Comparison of ENCODE assay signal across 11 mouse cellular contexts in genomic region chr3:101611813-101612491, GRCm38 (mm10). TPM values are rescaled to one million over a fixed set of nuclear protein-coding genes. Genes with fewer than 3 reads are reported as not detected.
DNase-seq lines count a peak whose midpoint lies in the region; ATAC-seq lines count a peak whose summit lies in the region.
"Had no signal": no experiment of that assay in that cellular context is flagged by ENCODE, and none has a peak within 500 bp of the region (broad histone marks: within the 10 kb centered on the region; RNA-seq: fewer than 3 reads in every experiment).

No protein-coding gene starts in this region.

- H3K4me2 ChIP-seq in forebrain, embryonic 13.5 days: no peak overlapping the region
- H3K4me2 ChIP-seq in kidney, embryonic 14.5 days (replicated peaks; ENCODE audit: low read depth, low read length): no peak overlapping the region
- H3K4me2 ChIP-seq in hindbrain, embryonic 15.5 days: no peak overlapping the region

- H3K9ac ChIP-seq in forebrain, embryonic 13.5 days: no peak overlapping the region
- H3K9ac ChIP-seq in kidney, embryonic 14.5 days (ENCODE audit: low read depth, low read length): no peak overlapping the region
- no peak overlapping the region for H3K9ac ChIP-seq in hindbrain, embryonic 15.5 days

- no peaks in the 10 kb centered on the region for H3K36me3 ChIP-seq in forebrain, embryonic 10.5 days (replicated peaks)
- H3K36me3 ChIP-seq in forebrain, embryonic 13.5 days (ENCODE audit: poor library complexity, severe bottlenecking): no peaks in the 10 kb centered on the region
- no peaks in the 10 kb centered on the region for H3K36me3 ChIP-seq in kidney, embryonic 14.5 days (ENCODE audit: control insufficient read depth, insufficient read depth, low read length)
- H3K36me3 ChIP-seq in hindbrain, embryonic 15.5 days: no peaks in the 10 kb centered on the region

- no peak for ATAC-seq in forebrain, embryonic 13.5 days
- ATAC-seq in kidney, embryonic 14.5 days (ENCODE audit: low FRiP score, low TSS enrichment): peak; percentile 90
- no peak for ATAC-seq in hindbrain, embryonic 15.5 days (ENCODE audit: low FRiP score, low read depth)
- ATAC-seq in megakaryocyte progenitor cell, adult 5-6 weeks (replicated peaks; ENCODE audit: poor library complexity): 0 out of 2 replicates have a peak, but pooled peaks have one; percentile 20

- DNase-seq in forebrain, embryonic 10.5 days (ENCODE audit: extremely low spot score, low spot score): no peak
- DNase-seq in kidney, postnatal 36 days: no peak
- DNase-seq in retina, postnatal 1 day: no peak
- no peak for DNase-seq in frontal cortex, postnatal 10 days (ENCODE audit: low spot score in 2 of 2)
- DNase-seq: adrenal gland, adult 8-10 months; heart, postnatal 4 days had no signal

- peak overlapping the region; percentile 30; the same call in 1 of the 2 replicates for H3K27ac ChIP-seq in forebrain, embryonic 10.5 days
- H3K27ac ChIP-seq in forebrain, embryonic 13.5 days: no peak overlapping the region
- peak overlapping the region; percentile 33; the same call in 1 of the 2 replicates for H3K27ac ChIP-seq in kidney, embryonic 14.5 days (ENCODE audit: low read depth, low read length)
- peak overlapping the region; percentile 31 for H3K27ac ChIP-seq in hindbrain, embryonic 15.5 days (replicated peaks)
- H3K27ac ChIP-seq: macrophage had no signal

- no peaks in the 10 kb centered on the region for H3K9me3 ChIP-seq in forebrain, embryonic 10.5 days
- no peaks in the 10 kb centered on the region for H3K9me3 ChIP-seq in forebrain, embryonic 13.5 days (replicated peaks)
- H3K9me3 ChIP-seq in kidney, embryonic 14.5 days (ENCODE audit: control insufficient read depth, low read length): no peaks in the 10 kb centered on the region
- no peaks in the 10 kb centered on the region for H3K9me3 ChIP-seq in hindbrain, embryonic 15.5 days

- H3K27me3 ChIP-seq in forebrain, embryonic 10.5 days (ENCODE audit: poor library complexity, severe bottlenecking): 0 out of 2 replicates have a peak, but pooled peaks cover under 1% of the 10 kb centered on the region
- peaks cover 3% of the 10 kb centered on the region; the same call in 1 of the 2 replicates for H3K27me3 ChIP-seq in forebrain, embryonic 13.5 days
- no peaks in the 10 kb centered on the region for H3K27me3 ChIP-seq in kidney, embryonic 14.5 days (ENCODE audit: control insufficient read depth, insufficient read depth, low read length)
- H3K27me3 ChIP-seq in hindbrain, embryonic 15.5 days: no peaks in the 10 kb centered on the region

- WGBS in forebrain, embryonic 10.5 days: 65% methylated on average over 10 of the region's 10 CpGs
- 73% methylated on average over 10 of the region's 10 CpGs for WGBS in forebrain, embryonic 13.5 days
- WGBS in kidney, embryonic 14.5 days: 17% methylated on average over 10 of the region's 10 CpGs
- WGBS in hindbrain, embryonic 15.5 days: 57% methylated on average over 10 of the region's 10 CpGs

- no peak overlapping the region for H3K4me3 ChIP-seq in forebrain, embryonic 10.5 days
- H3K4me3 ChIP-seq in forebrain, embryonic 13.5 days: no peak overlapping the region
- H3K4me3 ChIP-seq in kidney, embryonic 14.5 days (ENCODE audit: low read length): no peak overlapping the region
- no peak overlapping the region for H3K4me3 ChIP-seq in hindbrain, embryonic 15.5 days

- H3K4me1 ChIP-seq in forebrain, embryonic 10.5 days: peaks cover 17% of the 10 kb centered on the region
- H3K4me1 ChIP-seq in forebrain, embryonic 13.5 days: peaks cover 16% of the 10 kb centered on the region
- peaks cover 5% of the 10 kb centered on the region; the same call in 1 of the 2 replicates for H3K4me1 ChIP-seq in kidney, embryonic 14.5 days (ENCODE audit: control insufficient read depth, insufficient read depth, low read length)
- H3K4me1 ChIP-seq in hindbrain, embryonic 15.5 days (replicated peaks): peaks cover 17% of the 10 kb centered on the region

RNA-seq across cellular contexts. Expression of gene Atp1a1, which starts 7.5 kb away (rescaled TPM):
- 42.8 and 48.2 TPM in 2 replicates for polyA plus RNA-seq in forebrain, embryonic 10.5 days (2016; fragmentation: Nextera tagmentation; extraction: Ambion mirVana)
- polyA plus RNA-seq in forebrain, embryonic 13.5 days (2015; fragmentation: Nextera tagmentation; extraction: Ambion mirVana): 32.5 and 34.0 TPM in 2 replicates
- 166 and 280 TPM in 2 replicates for polyA plus RNA-seq in kidney, embryonic 14.5 days (2014; fragmentation: Nextera tagmentation; extraction: Ambion mirVana)
- polyA plus RNA-seq in hindbrain, embryonic 15.5 days (2015; fragmentation: Nextera tagmentation; extraction: Ambion mirVana): 69.3 and 72.6 TPM in 2 replicates
- 69.5 and 75.2 TPM in 2 replicates for total RNA-seq in megakaryocyte progenitor cell, adult 5-6 weeks (2015)
- total RNA-seq in megakaryocyte progenitor cell, adult 5-6 weeks (2017): 126 and 129 TPM in 2 replicates

Comparison
In these comparisons a context has a peak if more than half of its experiments do, and no peak if none do; other contexts are left out.
1. ATAC-seq: peak in kidney, embryonic 14.5 days (single experiment) and megakaryocyte progenitor cell, adult 5-6 weeks (single experiment); none in forebrain, embryonic 13.5 days (single experiment) and hindbrain, embryonic 15.5 days (single experiment).